Comparison of ENCODE assay signal across 19 mouse cellular contexts in the genomic region with DNA sequence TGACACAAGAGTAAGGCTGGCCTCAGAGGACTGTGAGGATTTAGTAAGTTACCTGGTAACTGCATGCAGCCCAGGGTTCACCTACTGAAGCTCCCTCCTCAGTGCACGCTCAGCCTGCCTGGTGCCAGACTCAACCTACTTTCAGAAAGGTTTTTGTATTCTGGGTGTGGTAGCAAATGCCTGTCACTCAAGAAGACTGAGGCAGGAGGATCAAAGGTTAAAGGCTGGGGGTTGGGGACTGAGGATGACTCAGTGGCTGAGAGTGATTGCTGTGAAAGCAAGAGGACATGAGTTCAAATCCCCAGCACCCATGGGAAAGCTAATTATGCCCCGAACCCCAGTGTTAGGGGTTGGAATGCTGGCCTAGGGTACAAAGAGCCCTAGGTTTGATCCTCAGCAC. TPM values are rescaled to one million over a fixed set of nuclear protein-coding genes. Genes with fewer than 3 reads are reported as not detected.
"Had no signal": no experiment of that assay in that cellular context is flagged by ENCODE, and none has a peak within 500 bp of the region (broad histone marks: within the 10 kb centered on the region; RNA-seq: fewer than 3 reads in every experiment).

No protein-coding gene starts in this region.

- H3K27ac ChIP-seq: neural tube, embryonic 12.5 days; neural tube, embryonic 13.5 days; neural tube, embryonic 15.5 days; stomach, embryonic 15.5 days; stomach, postnatal 0 days had no signal

- DNase-seq: right cerebral cortex, adult 18-20 months; right cerebral cortex, postnatal 14 days; right cerebral cortex, postnatal 25 days; right cerebral cortex, postnatal 4 days; spleen, adult 18-20 months; thymus, adult 18-20 months; thymus, adult 2 months; thymus, postnatal 14 days; thymus, postnatal 25 days; thymus, postnatal 36 days; thymus, postnatal 4 days had no signal

- H3K9me3 ChIP-seq: neural tube, embryonic 12.5 days; neural tube, embryonic 13.5 days; neural tube, embryonic 15.5 days; stomach, embryonic 15.5 days had no signal

- H3K9ac ChIP-seq: neural tube, embryonic 12.5 days; neural tube, embryonic 13.5 days; neural tube, embryonic 15.5 days; stomach, embryonic 15.5 days had no signal

- H3K4me1 ChIP-seq: neural tube, embryonic 12.5 days had no signal

- H3K36me3 ChIP-seq: neural tube, embryonic 12.5 days; neural tube, embryonic 13.5 days; neural tube, embryonic 15.5 days; stomach, embryonic 15.5 days had no signal

- H3K4me3 ChIP-seq: neural tube, embryonic 12.5 days; neural tube, embryonic 13.5 days; neural tube, embryonic 15.5 days; stomach, embryonic 15.5 days had no signal

- H3K4me2 ChIP-seq: neural tube, embryonic 12.5 days; neural tube, embryonic 13.5 days; neural tube, embryonic 15.5 days; stomach, embryonic 15.5 days had no signal

RNA-seq across cellular contexts. Expression of gene Dlx4, which starts 9.4 kb away (rescaled TPM):
- polyA plus RNA-seq: neural tube, embryonic 13.5 days; neural tube, embryonic 14.5 days; neural tube, embryonic 15.5 days; small intestine, adult 2 months; spleen, adult 2 months had no signal

RNA-seq across cellular contexts. Expression of gene Dlx3, which starts 35.6 kb away (rescaled TPM):
- polyA plus RNA-seq: neural tube, embryonic 14.5 days; spleen, adult 2 months had no signal
